Mouse (Mus musculus) T-cell, adult 2 months (primary cell): ENCODE data around the gene Wdr18.
"Not testable (repeated sequence)": the region's sequence is repeated elsewhere in the genome, so short reads cannot be mapped to it uniquely, and the experiment has no call there.

ENCODE experiments used
- DNase-seq: peaks from one replicate; pipeline ENCODE4 v3.0.0; 2022; ENCODE audit warnings: low spot score

The Wdr18 gene

DNA sequence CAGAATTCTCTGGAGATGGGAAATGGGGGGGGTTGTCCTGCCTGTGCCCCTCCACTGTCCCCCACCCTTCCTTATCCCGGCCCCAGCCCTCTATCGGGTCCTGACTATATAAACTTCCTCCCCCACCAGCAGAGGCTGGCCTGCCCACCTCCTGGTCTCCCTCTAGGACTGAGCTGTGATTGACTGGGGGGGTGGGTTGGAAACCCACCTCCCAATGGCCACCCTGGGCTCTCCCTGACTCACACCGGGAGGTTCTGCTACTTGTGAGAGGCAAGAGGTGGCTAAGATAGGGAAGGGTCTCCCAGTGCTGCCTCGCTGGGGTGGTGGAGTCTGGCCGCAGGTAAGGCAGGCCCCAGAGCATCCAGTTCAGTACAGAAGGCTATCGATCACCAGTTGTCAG lies 12.4 kb upstream of the Wdr18 start:
- no peak for DNase-seq

DNA sequence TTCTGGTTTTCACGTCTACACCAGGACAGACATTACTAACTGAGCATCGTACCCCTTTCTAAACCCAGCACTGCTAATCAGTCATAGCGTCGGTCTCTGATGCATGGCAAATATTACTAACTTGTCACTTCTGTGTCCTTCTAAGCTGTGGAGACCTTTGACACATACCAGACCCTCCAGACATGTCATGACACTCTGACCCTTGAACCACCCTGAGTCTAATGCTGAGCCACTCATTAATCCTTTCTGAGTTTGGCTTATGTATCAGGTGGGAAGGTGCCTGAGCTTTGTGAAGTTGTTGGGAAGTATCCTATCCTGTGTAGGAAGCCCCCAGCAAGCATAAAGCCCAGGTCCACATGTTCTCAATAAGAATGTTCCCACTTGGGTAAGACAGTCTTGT lies 10.1 kb upstream of the Wdr18 start:
- DNase-seq, result no peak

DNA sequence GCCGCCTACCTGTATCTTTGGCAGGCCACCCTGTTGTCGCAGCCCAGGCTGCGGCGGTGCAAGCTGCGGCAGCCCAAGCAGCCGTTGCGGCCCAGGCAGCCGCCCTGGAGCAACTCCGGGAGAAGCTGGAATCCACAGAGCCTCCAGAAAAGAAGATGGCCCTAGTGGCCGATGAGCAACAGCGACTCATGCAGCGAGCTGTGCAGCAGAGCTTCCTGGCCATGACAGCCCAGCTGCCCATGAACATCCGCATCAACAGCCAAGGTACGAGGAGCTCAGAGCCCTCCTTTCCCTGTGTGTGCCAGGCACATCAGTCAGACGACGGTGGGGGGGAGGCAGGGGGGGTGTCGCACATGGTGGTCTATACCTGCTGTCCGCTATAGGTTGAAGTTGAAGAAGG lies 9.3 kb upstream of the Wdr18 start:
- no peak for DNase-seq

- peak; percentile 18 for DNase-seq
Measured at GRCm38 (mm10) chr10:79953946-79954345, 6.0 kb upstream of the Wdr18 start.

GRCm38 (mm10) chr10:79955691-79956090 lies 4.3 kb upstream of the Wdr18 start:
- no peak for DNase-seq

GRCm38 (mm10) chr10:79956643-79957154 lies 3.3 kb upstream of the Wdr18 start:
- DNase-seq, result no peak

- peak; percentile 72 for DNase-seq
Measured at GRCm38 (mm10) chr10:79958140-79958816, 1.7 kb upstream of the Wdr18 start.

DNA sequence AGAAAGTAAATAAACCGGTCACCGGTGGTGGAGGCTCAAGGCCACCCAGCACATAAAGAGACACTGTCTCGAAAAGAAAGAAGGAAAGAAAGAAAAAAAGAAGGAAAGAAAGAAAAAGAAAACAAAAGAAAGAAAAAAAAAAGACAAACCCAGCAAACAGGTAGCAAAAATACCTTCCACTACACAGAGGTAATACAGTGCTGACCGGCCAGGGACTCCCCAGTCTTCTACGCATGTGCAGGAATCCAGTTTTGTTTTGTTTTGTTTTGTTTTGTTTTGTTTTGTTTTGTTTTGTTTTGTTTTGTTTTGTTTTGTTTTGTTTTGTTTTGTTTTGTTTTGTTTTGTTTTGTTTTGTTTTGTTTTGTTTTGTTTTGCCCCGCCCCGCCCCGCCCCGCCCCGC lies 540 bp upstream of the Wdr18 start:
- not testable (repeated sequence) for DNase-seq

DNA sequence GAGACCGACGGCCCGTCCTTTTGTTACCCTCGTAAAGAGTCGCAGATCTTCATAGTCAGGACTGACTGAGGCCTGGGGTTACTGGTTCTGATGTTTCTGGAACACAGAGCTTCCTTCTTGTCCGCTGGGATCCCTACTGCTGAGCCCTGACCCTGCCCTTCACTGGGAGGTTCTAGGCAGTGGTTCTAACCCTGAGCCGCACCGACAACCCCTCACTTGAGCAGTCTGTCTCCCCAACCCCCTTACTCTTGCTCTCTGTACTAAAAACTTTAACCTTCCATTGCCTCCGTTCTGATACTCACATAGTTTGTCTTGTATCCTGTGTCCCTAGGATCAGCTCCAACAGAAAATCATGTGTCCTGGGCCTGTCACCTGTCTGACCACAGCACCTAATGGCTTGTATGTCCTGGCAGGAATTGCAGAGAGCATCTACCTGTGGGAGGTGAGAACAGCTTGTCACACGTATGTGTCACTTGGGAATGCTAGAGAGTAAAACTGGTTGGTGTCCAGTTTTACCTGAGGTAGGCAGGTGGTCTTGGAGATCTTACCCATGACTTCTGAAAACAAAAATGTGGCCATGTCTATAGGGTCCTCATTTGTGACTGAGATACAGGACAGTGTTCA lies 831 bp downstream of the Wdr18 start:
- DNase-seq, result no peak

DNA sequence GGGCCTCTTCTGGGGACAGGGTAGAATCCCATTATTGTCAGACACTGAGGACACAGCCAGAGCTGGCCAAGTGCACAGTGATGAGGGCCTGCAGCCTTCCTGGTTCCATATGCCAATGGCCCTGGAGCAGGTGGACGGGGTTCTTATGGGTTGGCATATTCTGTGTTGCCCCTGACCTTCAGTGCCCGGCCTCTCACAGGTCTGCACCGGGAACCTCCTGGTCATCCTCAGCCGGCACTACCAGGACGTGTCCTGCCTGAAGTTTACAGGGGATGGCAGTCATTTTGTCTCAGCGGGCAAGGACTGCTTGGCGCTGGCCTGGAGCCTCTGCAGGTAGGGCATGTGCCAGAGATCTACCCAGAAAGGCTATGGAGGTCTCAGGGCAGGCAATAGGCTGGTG lies 4.8 kb downstream of the Wdr18 start:
- DNase-seq, result no peak

DNA sequence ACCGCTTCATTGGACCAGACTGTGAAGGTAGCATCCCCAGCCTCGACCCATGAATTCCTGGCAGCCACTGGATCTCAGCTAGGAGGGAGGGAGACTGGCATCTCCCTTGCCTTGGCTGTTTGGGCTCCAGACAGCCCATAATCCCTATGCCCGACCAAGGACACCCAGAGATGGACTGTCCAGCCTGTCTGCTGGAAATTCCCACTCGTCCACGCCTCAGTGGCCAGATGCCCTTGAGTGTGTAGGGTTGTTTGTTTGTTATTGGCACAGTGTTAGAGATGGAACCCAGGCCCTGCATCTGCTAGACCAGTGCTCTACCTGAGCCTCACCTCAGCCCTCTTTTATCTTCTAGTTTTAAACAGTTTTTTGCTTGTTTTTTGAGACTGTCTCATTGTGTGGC lies 5.4 kb downstream of the Wdr18 start:
- no peak for DNase-seq

DNA sequence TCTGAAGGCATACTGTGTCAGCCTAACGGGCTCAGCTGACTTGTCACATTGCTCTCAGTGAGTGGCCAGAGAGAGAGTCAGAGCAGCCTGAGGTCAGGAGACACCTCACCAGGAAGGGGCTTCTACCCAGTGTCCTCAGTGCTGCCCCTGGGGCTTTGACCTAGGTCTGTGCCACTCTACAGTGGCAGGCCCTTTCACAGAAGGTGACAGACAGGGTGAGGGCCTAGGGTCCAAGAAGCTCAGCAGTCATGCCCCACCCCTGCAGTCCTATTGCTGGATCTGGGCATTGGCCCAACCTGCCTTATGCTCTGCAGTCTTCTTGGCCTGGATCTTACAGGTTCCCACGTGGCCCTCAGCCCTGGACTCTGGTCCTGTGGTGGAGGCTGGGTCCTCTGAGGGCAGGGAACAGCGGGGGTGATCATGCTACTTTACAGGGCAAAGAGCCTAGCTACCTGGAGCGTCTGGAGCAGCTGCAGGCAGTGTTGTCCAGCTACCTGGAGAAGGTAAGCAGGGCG lies 7.0 kb downstream of the Wdr18 start:
- no peak for DNase-seq

GRCm38 (mm10) chr10:79968181-79968580 lies 8.2 kb downstream of the Wdr18 start:
- no peak for DNase-seq

GRCm38 (mm10) chr10:79969124-79969568 lies 9.2 kb downstream of the Wdr18 start:
- DNase-seq, result no peak

GRCm38 (mm10) chr10:79970415-79971182 lies 10.6 kb downstream of the Wdr18 start, which contains the start of gene Grin3b:
Gene Grin3b, plus strand, starts transcription at chr10:79970715.
- DNase-seq, result no peak

DNA sequence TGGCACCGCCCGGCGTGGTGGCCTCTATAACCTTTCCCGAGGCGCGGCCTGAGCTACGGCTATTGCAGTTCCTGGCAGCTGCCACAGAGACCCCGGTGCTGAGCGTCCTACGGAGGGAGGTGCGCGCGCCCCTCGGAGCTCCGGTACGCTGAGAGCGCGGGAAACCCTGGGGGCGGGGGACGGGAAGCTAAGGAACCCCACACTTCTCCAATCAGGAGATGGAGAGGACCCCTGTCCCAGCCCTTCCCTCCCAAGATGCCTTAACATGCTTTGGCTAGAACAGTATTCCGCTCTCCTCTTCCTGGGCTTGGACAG lies 11.2 kb downstream of the Wdr18 start:
- no peak for DNase-seq

DNA sequence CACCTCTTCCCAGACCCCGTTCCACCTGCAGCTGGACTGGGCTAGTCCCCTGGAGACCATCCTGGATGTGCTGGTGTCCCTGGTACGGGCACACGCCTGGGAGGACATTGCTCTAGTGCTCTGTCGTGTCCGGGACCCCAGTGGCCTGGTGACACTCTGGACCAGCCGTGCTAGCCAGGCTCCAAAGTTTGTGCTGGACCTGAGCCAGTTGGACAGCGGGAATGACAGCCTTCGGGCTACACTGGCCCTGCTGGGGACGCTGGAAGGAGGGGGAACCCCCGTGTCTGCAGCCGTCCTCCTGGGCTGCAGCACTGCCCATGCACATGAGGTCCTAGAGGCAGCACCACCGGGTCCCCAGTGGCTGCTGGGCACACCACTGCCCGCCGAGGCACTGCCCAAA lies 12.9 kb downstream of the Wdr18 start:
- DNase-seq, result no peak

GRCm38 (mm10) chr10:79974087-79974486 lies 14.1 kb downstream of the Wdr18 start:
- DNase-seq, result no peak

DNA sequence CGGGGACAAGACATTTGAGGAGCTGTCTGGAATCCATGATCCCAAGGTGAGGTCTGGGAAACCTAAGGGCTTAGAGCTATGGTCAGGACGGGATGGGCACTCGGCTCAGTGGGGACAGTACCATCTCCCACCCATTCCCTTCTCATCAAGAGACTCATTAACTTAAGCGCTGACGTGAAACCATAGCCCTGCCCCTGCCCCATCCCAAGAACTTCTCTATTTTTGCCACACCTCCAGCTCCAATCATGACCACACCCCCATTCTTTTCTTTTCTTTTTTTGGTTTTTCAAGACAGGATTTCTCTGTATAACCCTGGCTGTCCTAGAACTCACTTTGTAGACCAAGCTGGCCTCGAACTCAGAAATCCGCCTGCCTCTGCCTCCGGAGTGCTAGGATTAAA lies 14.7 kb downstream of the Wdr18 start:
- no peak for DNase-seq

DNA sequence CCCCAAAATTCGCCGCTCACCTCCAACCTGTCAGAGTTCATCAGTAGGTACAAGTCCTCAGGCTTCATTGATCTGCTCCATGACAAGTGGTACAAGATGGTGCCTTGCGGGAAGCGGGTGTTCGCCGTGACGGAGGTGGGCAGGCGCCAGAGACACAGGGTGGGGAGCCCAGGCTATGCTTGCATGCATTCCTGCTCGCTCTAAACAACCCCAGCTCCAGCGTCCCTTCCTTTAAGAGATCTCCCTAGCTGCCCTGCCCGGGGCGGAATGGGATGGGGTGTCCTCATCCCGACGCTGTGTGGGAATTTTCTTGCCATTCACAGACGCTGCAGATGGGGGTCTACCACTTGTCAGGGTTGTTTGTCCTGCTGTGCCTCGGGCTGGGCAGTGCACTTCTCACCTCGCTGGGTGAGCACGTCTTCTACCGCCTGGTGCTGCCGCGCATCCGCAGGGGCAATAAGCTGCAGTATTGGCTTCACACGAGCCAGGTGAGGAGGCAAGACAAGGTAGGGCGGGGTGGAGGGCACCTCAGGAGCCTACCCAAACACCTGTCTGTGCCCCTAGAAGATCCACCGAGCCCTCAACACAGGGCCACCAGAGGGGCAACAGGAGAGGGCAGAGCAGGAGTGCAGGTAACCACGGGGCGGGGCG lies 16.2 kb downstream of the Wdr18 start:
- no peak for DNase-seq

DNA sequence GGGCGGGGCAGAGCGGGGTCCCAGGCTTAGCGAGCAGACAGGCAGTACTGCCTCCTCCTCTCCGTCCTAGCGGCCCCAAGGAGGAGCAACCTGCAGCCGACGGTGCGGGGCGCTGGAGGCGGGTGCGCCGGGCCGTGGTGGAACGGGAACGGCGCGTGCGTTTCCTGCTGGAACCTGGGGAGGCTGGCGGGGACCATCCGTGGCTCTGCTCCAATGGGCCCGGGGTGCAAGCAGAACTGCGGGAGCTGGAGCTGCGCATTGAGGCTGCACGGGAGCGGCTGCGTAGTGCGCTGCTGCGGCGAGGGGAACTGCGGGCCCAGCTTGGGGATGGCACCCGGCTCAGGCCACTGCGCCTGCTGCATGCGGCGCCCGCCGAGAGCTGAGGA lies 16.8 kb downstream of the Wdr18 start:
- DNase-seq, result no peak

GRCm38 (mm10) chr10:79977324-79977723 lies 17.4 kb downstream of the Wdr18 start:
- DNase-seq, result no peak
